Comparison of ENCODE assay signal across 42 mouse cellular contexts in the genomic region with DNA sequence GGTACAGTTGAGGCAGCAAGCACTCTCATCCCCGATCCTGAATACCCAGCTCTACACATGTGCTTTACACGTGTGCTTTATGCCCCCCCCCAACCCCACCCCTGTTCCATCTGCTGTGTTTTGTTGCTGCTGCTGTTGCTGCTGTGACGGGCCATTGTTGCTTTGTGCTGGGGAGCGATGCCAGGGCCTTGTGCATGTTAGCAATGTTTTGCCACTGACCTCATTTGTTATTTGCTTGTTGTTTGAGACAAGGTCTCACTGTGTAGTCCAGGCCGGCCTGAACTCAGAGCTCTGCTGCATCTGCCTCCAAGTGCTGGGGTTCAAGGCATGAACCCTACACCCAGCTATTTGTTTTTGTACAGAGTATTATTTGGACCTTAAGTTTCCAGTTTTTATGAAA. TPM values are rescaled to one million over a fixed set of nuclear protein-coding genes. Genes with fewer than 3 reads are reported as not detected.
A peak's percentile ranks its signal among the peaks of the same experiment; 100 is the strongest.
DNase-seq lines count a peak whose midpoint lies in the region; TF ChIP-seq lines count a peak whose summit lies in the region.
"Had no signal": no experiment of that assay in that cellular context is flagged by ENCODE, and none has a peak within 500 bp of the region (broad histone marks: within the 10 kb centered on the region; RNA-seq: fewer than 3 reads in every experiment).

No protein-coding gene starts in this region.

- H3K27ac ChIP-seq in gastrocnemius, adult 2 months: 0 out of 2 replicates have a peak overlapping the region, but pooled peaks have one; percentile 16
- peak overlapping the region; percentile 22; the same call in 1 of the 2 replicates for H3K27ac ChIP-seq in cortical plate, adult 2 months (ENCODE audit: insufficient read depth, low read length)
- H3K27ac ChIP-seq: forebrain, embryonic 12.5 days; heart, embryonic 13.5 days; hindbrain, embryonic 10.5 days; liver, embryonic 12.5 days; stomach, embryonic 15.5 days had no signal

- no peak for DNase-seq in gastrocnemius, adult 2 months
- no peak for DNase-seq in gastrocnemius, adult 18-20 months (ENCODE audit: low spot score)
- DNase-seq in left cerebral cortex, adult 11 months (ENCODE audit: low spot score): peak; percentile 55
- no peak for DNase-seq in left cerebral cortex, postnatal 10 days (ENCODE audit: extremely low spot score in 1 of 2, low spot score in 2 of 2)
- DNase-seq in layer of hippocampus, adult 9-11 months: peak; percentile 84
- no peak for DNase-seq in c-Kit-positive CD71-positive TER-119-positive erythroid progenitor cells, embryonic 14.5 days (ENCODE audit: low spot score)
- DNase-seq: adrenal gland, adult 8-10 months; B cell, adult 2 months; cerebellum, adult 11 months; cerebellum, postnatal 10 days; heart, postnatal 10 days; kidney, adult 2 months; kidney, postnatal 36 days; left cerebral cortex, postnatal 4 days; liver, postnatal 0 days; lung, postnatal 36 days; right cerebral cortex, postnatal 25 days; thymus, postnatal 25 days had no signal

- intact Hi-C loops in gastrocnemius, adult 2 months (cut with DNase I): no loop called here
- intact Hi-C loops in left cerebral cortex, postnatal 10 days (cut with DNase I): no loop called here

- H3K4me3 ChIP-seq in gastrocnemius, adult 2 months: no peak overlapping the region
- H3K4me3 ChIP-seq in cortical plate, adult 2 months (ENCODE audit: insufficient read depth, low read length): no peak overlapping the region
- H3K4me3 ChIP-seq: erythroblast, embryonic 14.5 days; forebrain, embryonic 12.5 days; heart, embryonic 13.5 days; hindbrain, embryonic 10.5 days; liver, embryonic 12.5 days; stomach, embryonic 15.5 days had no signal

- no peaks in the 10 kb centered on the region for H3K4me1 ChIP-seq in cortical plate, adult 2 months (ENCODE audit: control insufficient read depth, insufficient read depth, low read length)
- H3K4me1 ChIP-seq: forebrain, embryonic 12.5 days; heart, embryonic 13.5 days; hindbrain, embryonic 10.5 days; liver, embryonic 12.5 days; stomach, embryonic 15.5 days had no signal

- TF ChIP-seq CTCF in gastrocnemius, adult 2 months (IDR thresholded peaks at IDR 0.05): no peak
- TF ChIP-seq CTCF in cortical plate, adult 2 months (IDR thresholded peaks at IDR 0.05; ENCODE audit: extremely low read depth, insufficient read depth, low read length): no peak

- TF ChIP-seq POLR2A in cortical plate, adult 2 months (IDR thresholded peaks at IDR 0.05; ENCODE audit: extremely low read depth, insufficient read depth, low read length): no peak

RNA-seq across cellular contexts. Expression of gene Tmprss12, which starts 10.2 kb away (rescaled TPM):
- total RNA-seq in gastrocnemius, adult 2 months (2021): not detected
- not detected for total RNA-seq in gastrocnemius, adult 18-20 months (2021)
- total RNA-seq in left cerebral cortex, postnatal 10 days (2021): not detected
- not detected in 2 replicates for polyA plus RNA-seq in cortical plate, adult 2 months (2012; rRNA removed)
- total RNA-seq: adrenal gland, adult 8-10 months; adrenal gland, postnatal 4 days; common myeloid progenitor, adult 5-6 weeks; gastrocnemius, adult 8-10 months; gastrocnemius, postnatal 4 days; heart, adult 8-10 months; heart, postnatal 10 days; left cerebral cortex, adult 8-10 months; left cerebral cortex, postnatal 4 days; megakaryocyte, adult 5-6 weeks; neutrophil, adult 5-6 weeks had no signal
- polyA plus RNA-seq: embryonic facial prominence, embryonic 14.5 days; erythroblast, embryonic 14.5 days; forebrain, embryonic 12.5 days; heart, embryonic 13.5 days; hindbrain, embryonic 10.5 days; hindbrain, embryonic 16.5 days; intestine, embryonic 14.5 days; kidney, embryonic 16.5 days; limb, embryonic 14.5 days; liver, embryonic 12.5 days; liver, postnatal 0 days; lung, embryonic 16.5 days; midbrain, embryonic 16.5 days; neural tube, embryonic 11.5 days had no signal

RNA-seq across cellular contexts. Expression of gene Mettl7a1, which starts 13.1 kb away (rescaled TPM):
- 10 to 100 TPM; 33.4 to 38.9 TPM for total RNA-seq in gastrocnemius, adult 2 months (2021)
- 10 to 100 TPM; 33.7 to 34.4 TPM for total RNA-seq in gastrocnemius, adult 18-20 months (2021)
- 10 to 100 TPM; 11.7 to 14.1 TPM for total RNA-seq in left cerebral cortex, postnatal 10 days (2021)
- 37.9 and 39.5 TPM in 2 replicates for polyA plus RNA-seq in cortical plate, adult 2 months (2012; rRNA removed)

RNA-seq across cellular contexts. Expression of gene Mettl7a3, which starts 43.9 kb away (rescaled TPM):
- under 1 TPM; 0.31 to 0.54 TPM for total RNA-seq in gastrocnemius, adult 2 months (2021)
- total RNA-seq in gastrocnemius, adult 18-20 months (2021): under 1 TPM; 0.17 to 0.41 TPM
- under 1 TPM in 1 of 2 experiments, not detected in 1; 0.30 TPM for total RNA-seq in left cerebral cortex, postnatal 10 days (2021)
- 0.38 and 0.75 TPM in 2 replicates for polyA plus RNA-seq in cortical plate, adult 2 months (2012; rRNA removed)
- total RNA-seq: common myeloid progenitor, adult 5-6 weeks; heart, postnatal 10 days; megakaryocyte, adult 5-6 weeks; neutrophil, adult 5-6 weeks had no signal
- polyA plus RNA-seq: erythroblast, embryonic 14.5 days; forebrain, embryonic 12.5 days; heart, embryonic 13.5 days; hindbrain, embryonic 10.5 days; intestine, embryonic 14.5 days; liver, embryonic 12.5 days; liver, postnatal 0 days; lung, embryonic 16.5 days; midbrain, embryonic 11.5 days; midbrain, embryonic 16.5 days; neural tube, embryonic 11.5 days; stomach, embryonic 15.5 days had no signal

Comparison
In these comparisons a context has a peak if more than half of its experiments do, and no peak if none do; other contexts are left out.
1. DNase-seq: peak in left cerebral cortex, adult 11 months (single experiment) and layer of hippocampus, adult 9-11 months (single experiment); none in gastrocnemius, adult 2 months (single experiment), gastrocnemius, adult 18-20 months (single experiment), left cerebral cortex, postnatal 10 days (0 of 2) and c-Kit-positive CD71-positive TER-119-positive erythroid progenitor cells, embryonic 14.5 days (single experiment).